Mouse (Mus musculus): ENCODE results near the gene Mtfmt. TPM values are rescaled to one million over a fixed set of nuclear protein-coding genes. Genes with fewer than 3 reads are reported as not detected.

Mtfmt gene
- total RNA-seq, 2 experiments from 2014 or later: 17.9 to 23.5 TPM

- ATAC-seq (replicated peaks; ENCODE audit: poor library complexity, severe bottlenecking): peak; percentile 97
Measured at GRCm38 (mm10) chr9:65492851-65493250, 57.3 kb downstream of the Mtfmt start.

- ATAC-seq (replicated peaks; ENCODE audit: poor library complexity, severe bottlenecking): peak; percentile 67; the same call in 1 of the 2 replicates
Measured at GRCm38 (mm10) chr9:65502146-65502545, 66.6 kb downstream of the Mtfmt start.

Other genes with a start within 250 kb of the Mtfmt start
- gene Parp16, start 240.4 kb upstream of the Mtfmt start, total RNA-seq (2014; fragmentation: Nextera tagmentation): 2.1 and 8.0 TPM in 2 replicates
- gene Parp16, start 240.4 kb upstream of the Mtfmt start, total RNA-seq (2017): 1.4 and 2.2 TPM in 2 replicates
- not detected in 2 replicates for gene Cilp, start 170.6 kb upstream of the Mtfmt start, total RNA-seq (2014; fragmentation: Nextera tagmentation)
- gene Cilp, start 170.6 kb upstream of the Mtfmt start, total RNA-seq (2017): not detected in 2 replicates
- gene Clpx, start 141.5 kb upstream of the Mtfmt start, total RNA-seq (2014; fragmentation: Nextera tagmentation): 15.8 and 24.0 TPM in 2 replicates
- 44.3 and 51.7 TPM in 2 replicates for gene Clpx, start 141.5 kb upstream of the Mtfmt start, total RNA-seq (2017)
- 11.3 and 14.7 TPM in 2 replicates for gene Pdcd7, start 89.7 kb upstream of the Mtfmt start, total RNA-seq (2014; fragmentation: Nextera tagmentation)
- 23.0 and 40.2 TPM in 2 replicates for gene Pdcd7, start 89.7 kb upstream of the Mtfmt start, total RNA-seq (2017)
- gene Ubap1l, start 74.7 kb upstream of the Mtfmt start, total RNA-seq (2014; fragmentation: Nextera tagmentation): not detected in 2 replicates
- not detected in 2 replicates for gene Ubap1l, start 74.7 kb upstream of the Mtfmt start, total RNA-seq (2017)
- gene Kbtbd13, start 44.1 kb upstream of the Mtfmt start, total RNA-seq (2014; fragmentation: Nextera tagmentation): 0.85 TPM in 1 of 2 replicates, not detected in the other
- gene Kbtbd13, start 44.1 kb upstream of the Mtfmt start, total RNA-seq (2017): 0.31 and 0.52 TPM in 2 replicates
- 0.21 TPM in 1 of 2 replicates, not detected in the other for gene Rasl12, start 37.3 kb upstream of the Mtfmt start, total RNA-seq (2014; fragmentation: Nextera tagmentation)
- not detected in 2 replicates for gene Rasl12, start 37.3 kb upstream of the Mtfmt start, total RNA-seq (2017)
- not detected in 2 replicates for gene Slc51b, start 12.8 kb upstream of the Mtfmt start, total RNA-seq (2014; fragmentation: Nextera tagmentation)
- gene Slc51b, start 12.8 kb upstream of the Mtfmt start, total RNA-seq (2017): not detected in 2 replicates
- gene Spg21, start 25.2 kb downstream of the Mtfmt start, total RNA-seq (2014; fragmentation: Nextera tagmentation): 81.6 and 82.9 TPM in 2 replicates
- gene Spg21, start 25.2 kb downstream of the Mtfmt start, total RNA-seq (2017): 70.2 and 82.2 TPM in 2 replicates
- not detected in 2 replicates for gene Ankdd1a, start 84.4 kb downstream of the Mtfmt start, total RNA-seq (2014; fragmentation: Nextera tagmentation)
- not detected in 2 replicates for gene Ankdd1a, start 84.4 kb downstream of the Mtfmt start, total RNA-seq (2017)
- 15.4 and 20.2 TPM in 2 replicates for gene Plekho2, start 144.3 kb downstream of the Mtfmt start, total RNA-seq (2014; fragmentation: Nextera tagmentation)
- 7.1 and 12.6 TPM in 2 replicates for gene Plekho2, start 144.3 kb downstream of the Mtfmt start, total RNA-seq (2017)
- gene Pif1, start 151.4 kb downstream of the Mtfmt start, total RNA-seq (2014; fragmentation: Nextera tagmentation): 5.3 and 5.4 TPM in 2 replicates
- gene Pif1, start 151.4 kb downstream of the Mtfmt start, total RNA-seq (2017): 8.7 and 13.2 TPM in 2 replicates
- gene Rbpms2, start 193.9 kb downstream of the Mtfmt start, total RNA-seq (2014; fragmentation: Nextera tagmentation): 7.5 TPM in 1 of 2 replicates, not detected in the other
- 0.67 TPM in 1 of 2 replicates, not detected in the other for gene Rbpms2, start 193.9 kb downstream of the Mtfmt start, total RNA-seq (2017)
- 33.6 and 40.3 TPM in 2 replicates for gene Oaz2, start 232.2 kb downstream of the Mtfmt start, total RNA-seq (2014; fragmentation: Nextera tagmentation)
- gene Oaz2, start 232.2 kb downstream of the Mtfmt start, total RNA-seq (2017): 35.3 and 44.5 TPM in 2 replicates